Mouse (Mus musculus): Measurements from ENCODE around the gene Inf2. TPM values are rescaled to one million over a fixed set of nuclear protein-coding genes. Genes with fewer than 3 reads are reported as not detected.
A peak's percentile ranks its signal among the peaks of the same experiment; 100 is the strongest.

Gene Inf2
- polyA plus RNA-seq, 1 experiment from 2014 or later: 2.7 TPM

DNA sequence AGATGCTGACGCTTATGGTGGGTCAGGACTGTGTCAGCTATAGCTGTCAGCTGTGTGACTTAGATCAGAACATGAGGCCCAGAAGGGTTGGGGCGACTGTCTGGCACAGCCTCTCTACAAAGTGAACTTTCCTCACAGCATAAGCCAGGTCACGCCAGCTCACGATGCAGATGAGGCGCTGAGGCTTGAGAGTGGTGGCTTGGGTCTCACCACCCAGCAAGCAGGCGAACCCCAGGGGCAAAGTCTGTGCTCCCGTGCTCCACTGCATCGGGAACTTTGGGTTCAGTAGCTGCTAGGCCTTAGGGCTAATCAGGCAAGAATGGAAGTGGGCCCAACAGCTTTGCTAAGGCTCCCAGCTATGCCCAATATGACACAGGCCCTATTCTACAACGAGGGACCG is 20.4 kb downstream of the Inf2 start:
- H3K4me2 ChIP-seq (ENCODE audit: low read depth, low read length): no peak overlapping the region
- H3K4me1 ChIP-seq (ENCODE audit: control insufficient read depth, low read depth, low read length): no peaks in the 10 kb centered on the region
- H3K36me3 ChIP-seq (ENCODE audit: control insufficient read depth, insufficient read depth): no peaks in the 10 kb centered on the region; the same call in 1 of the 2 replicates
- no peaks in the 10 kb centered on the region for H3K9me3 ChIP-seq (replicated peaks; ENCODE audit: control insufficient read depth, low read length)
- no peak overlapping the region for H3K9ac ChIP-seq (ENCODE audit: low read depth, low read length)
- H3K27me3 ChIP-seq (ENCODE audit: control insufficient read depth, insufficient read depth, low read depth, low read length): no peaks in the 10 kb centered on the region
- no peak overlapping the region for H3K4me3 ChIP-seq (ENCODE audit: low read depth, low read length)
- no peak overlapping the region for H3K27ac ChIP-seq (ENCODE audit: low read length)
- no peak for ATAC-seq (ENCODE audit: low read depth)
- 70% methylated on average over 10 of the region's 10 CpGs for WGBS (ENCODE audit: insufficient replicate concordance)

DNA sequence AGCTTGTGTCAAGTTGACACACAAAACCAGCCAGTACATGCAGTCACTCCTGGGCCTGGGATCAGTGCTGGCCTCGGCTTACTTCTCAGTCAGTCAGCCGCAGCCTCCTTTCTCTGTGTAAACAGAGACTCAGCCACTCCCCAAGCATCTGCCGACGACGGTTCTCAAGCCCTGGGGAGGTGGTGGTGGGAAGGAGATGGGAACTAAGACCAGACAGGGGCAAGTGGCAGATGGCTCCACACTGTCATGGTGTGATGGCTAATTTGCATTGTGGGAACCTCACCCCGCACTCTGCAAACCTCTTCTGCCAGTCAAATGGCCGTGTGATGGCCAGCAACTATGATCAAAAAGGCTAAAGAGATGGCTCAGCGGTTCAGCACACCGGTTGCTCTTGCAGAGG is 28.1 kb downstream of the Inf2 start:
- peaks cover 16% of the 10 kb centered on the region for H3K27me3 ChIP-seq (ENCODE audit: control insufficient read depth, insufficient read depth, low read depth, low read length)
- H3K27ac ChIP-seq (ENCODE audit: low read length): peak overlapping the region; percentile 19; the same call in 1 of the 2 replicates
- ATAC-seq (ENCODE audit: low read depth): no peak
- H3K9me3 ChIP-seq (replicated peaks; ENCODE audit: control insufficient read depth, low read length): no peaks in the 10 kb centered on the region
- H3K36me3 ChIP-seq (ENCODE audit: control insufficient read depth, insufficient read depth): no peaks in the 10 kb centered on the region
- no peak overlapping the region for H3K4me3 ChIP-seq (ENCODE audit: low read depth, low read length)
- H3K9ac ChIP-seq (ENCODE audit: low read depth, low read length): no peak overlapping the region
- H3K4me1 ChIP-seq (ENCODE audit: control insufficient read depth, low read depth, low read length): peaks cover 11% of the 10 kb centered on the region
- WGBS (ENCODE audit: insufficient replicate concordance): 56% methylated on average over 9 of the region's 9 CpGs
- no peak overlapping the region for H3K4me2 ChIP-seq (ENCODE audit: low read depth, low read length)

DNA sequence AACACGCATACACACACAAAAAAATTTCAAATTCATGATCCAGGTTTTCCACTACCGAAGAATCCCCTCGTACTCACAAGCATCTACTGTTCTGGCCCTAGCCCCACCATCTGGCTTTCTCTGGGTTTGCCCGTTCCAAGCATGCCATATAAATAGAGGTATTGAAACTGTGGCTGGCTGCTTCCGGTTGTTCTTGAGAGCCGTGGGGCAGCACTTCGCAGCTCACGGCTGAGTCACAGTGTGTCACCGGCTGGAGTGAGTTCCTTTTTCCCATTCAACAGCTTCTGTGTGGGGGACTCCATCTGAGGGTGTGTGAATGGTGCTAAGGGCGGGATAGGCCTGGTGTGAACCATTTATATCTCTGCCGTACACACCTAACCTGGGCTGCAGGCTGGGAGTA is 28.6 kb downstream of the Inf2 start:
- peak overlapping the region; percentile 50 for H3K27ac ChIP-seq (ENCODE audit: low read length)
- H3K27me3 ChIP-seq (ENCODE audit: control insufficient read depth, insufficient read depth, low read depth, low read length): peaks cover 16% of the 10 kb centered on the region
- WGBS (ENCODE audit: insufficient replicate concordance): 38% methylated on average over 11 of the region's 11 CpGs
- H3K9ac ChIP-seq (ENCODE audit: low read depth, low read length): no peak overlapping the region
- peak; percentile 9; the same call in 1 of the 2 replicates for ATAC-seq (ENCODE audit: low read depth)
- no peaks in the 10 kb centered on the region for H3K36me3 ChIP-seq (ENCODE audit: control insufficient read depth, insufficient read depth)
- H3K4me2 ChIP-seq (ENCODE audit: low read depth, low read length): no peak overlapping the region
- H3K4me1 ChIP-seq (ENCODE audit: control insufficient read depth, low read depth, low read length): peaks cover 11% of the 10 kb centered on the region
- no peak overlapping the region for H3K4me3 ChIP-seq (ENCODE audit: low read depth, low read length)
- no peaks in the 10 kb centered on the region for H3K9me3 ChIP-seq (replicated peaks; ENCODE audit: control insufficient read depth, low read length)

DNA sequence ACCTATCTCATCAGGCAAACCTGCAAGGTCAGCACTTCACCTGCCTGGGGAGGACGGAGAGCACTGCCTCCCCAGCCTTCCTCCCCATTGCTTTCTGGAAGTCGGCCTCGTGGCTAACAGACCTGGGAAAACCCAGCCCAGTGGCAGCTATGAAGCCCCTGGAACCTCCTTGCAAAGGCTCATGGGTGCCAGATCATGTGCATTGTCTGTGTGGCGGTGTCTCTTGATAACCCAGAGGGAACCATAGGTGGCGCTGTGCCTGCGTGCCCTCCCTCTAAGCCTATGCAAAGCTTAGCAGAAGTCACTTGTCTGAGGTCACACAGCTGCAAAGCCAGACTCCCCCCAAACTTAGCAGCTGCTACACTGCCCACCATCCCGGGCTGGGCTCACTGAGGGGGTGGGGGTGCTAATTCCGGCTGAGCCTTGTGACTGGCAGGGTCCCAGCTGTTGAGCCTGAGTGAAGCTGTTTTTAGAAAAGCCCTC is 29.4 kb downstream of the Inf2 start:
- Histone ChIP-seq H3K4me3 (ENCODE audit: low read depth, low read length) (no peak overlapping the region), H3K9me3 (replicated peaks; ENCODE audit: control insufficient read depth, low read length) (no peaks in the 10 kb centered on the region), H3K27ac (ENCODE audit: low read length) (peak overlapping the region; percentile 50; the same call in 1 of the 2 replicates), H3K4me1 (ENCODE audit: control insufficient read depth, low read depth, low read length) (peaks cover 11% of the 10 kb centered on the region), H3K27me3 (ENCODE audit: control insufficient read depth, insufficient read depth, low read depth, low read length) (peaks cover 16% of the 10 kb centered on the region), H3K4me2 (ENCODE audit: low read depth, low read length) (no peak overlapping the region), H3K9ac (ENCODE audit: low read depth, low read length) (no peak overlapping the region), H3K36me3 (ENCODE audit: control insufficient read depth, insufficient read depth) (no peaks in the 10 kb centered on the region)
- WGBS (ENCODE audit: insufficient replicate concordance): 7% methylated on average over 8 of the region's 8 CpGs
- peak; percentile 30 for ATAC-seq (ENCODE audit: low read depth)

DNA sequence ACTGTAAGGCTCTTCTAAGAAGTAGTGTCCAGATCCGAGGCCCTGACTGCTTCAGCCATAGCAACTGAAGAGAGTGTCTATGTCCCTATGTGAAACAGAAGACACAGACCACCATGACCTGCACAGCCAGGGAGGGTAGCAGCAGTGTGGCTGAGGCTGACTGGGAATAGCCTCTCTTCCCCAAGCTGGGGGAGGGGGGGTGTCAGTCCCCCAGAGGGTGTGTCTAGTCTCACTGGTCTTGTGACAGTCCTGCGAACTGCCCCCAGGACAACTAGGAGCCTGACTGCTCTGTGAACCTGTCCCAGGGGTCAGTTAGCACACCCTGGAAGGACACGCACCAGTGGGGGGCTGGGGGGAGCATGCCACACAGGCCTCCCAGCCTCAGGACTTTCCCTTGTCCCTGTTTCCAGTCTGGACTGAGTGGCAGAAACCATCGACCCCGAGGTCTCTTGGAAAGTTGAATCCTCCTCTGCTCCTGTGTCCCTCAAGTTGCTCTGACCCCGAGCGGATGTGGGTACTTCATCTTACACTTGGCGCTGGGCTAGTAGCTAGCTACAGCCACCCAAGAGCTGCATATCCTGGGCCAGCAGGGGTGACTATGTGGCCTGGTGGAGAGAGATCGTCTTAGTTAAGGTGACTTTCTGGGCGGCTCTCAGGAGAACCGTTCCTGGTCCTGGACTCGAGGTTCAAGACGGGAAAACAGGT is 30.5 kb downstream of the Inf2 start:
- H3K27ac ChIP-seq (ENCODE audit: low read length): peak overlapping the region; percentile 61

DNA sequence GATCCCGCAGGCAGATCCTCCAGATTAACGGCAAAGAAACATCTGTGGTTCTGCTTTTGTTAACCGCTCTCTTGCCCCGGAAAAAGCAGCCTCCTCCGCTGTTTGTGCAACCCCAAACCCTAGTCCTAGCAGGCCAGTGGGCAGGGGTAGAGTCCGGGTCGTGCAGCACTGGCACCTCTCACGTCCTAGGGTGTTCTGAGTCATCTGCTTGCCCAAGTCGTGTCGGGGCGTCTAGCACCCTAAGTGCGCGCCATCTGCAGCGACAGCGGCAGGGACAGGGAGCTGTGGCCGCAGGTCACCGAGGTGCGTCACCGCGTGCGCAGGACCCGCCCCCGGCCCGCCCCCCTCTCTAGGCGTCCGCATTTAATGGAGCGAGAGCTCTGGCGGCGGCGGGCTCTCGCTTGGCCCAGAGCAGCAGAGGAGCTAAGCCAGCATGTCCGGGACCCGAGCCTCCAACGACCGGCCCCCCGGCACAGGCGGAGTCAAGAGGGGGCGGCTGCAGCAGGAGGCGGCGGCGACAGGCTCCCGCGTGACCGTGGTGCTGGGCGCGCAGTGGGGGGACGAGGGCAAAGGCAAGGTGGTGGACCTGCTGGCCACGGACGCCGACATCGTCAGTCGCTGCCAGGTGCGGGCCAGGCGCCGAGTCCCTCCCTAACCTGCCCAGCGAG is 31.2 kb downstream of the Inf2 start, which contains the start of gene Adssl1:
TSS of gene Adssl1 (plus strand) at position 360 of the 668 bp plus-strand sequence.
- Histone ChIP-seq H3K9ac (ENCODE audit: low read depth, low read length) (peak within 1 kb of the TSS; percentile 68), H3K9me3 (replicated peaks; ENCODE audit: control insufficient read depth, low read length) (no peaks in the 10 kb centered on the region), H3K4me3 (ENCODE audit: low read depth, low read length) (peak within 1 kb of the TSS; percentile 60), H3K36me3 (ENCODE audit: control insufficient read depth, insufficient read depth) (no peaks in the 10 kb centered on the region), H3K4me1 (ENCODE audit: control insufficient read depth, low read depth, low read length) (peaks cover 11% of the 10 kb centered on the region), H3K27ac (ENCODE audit: low read length) (peak within 1 kb of the TSS; percentile 61), H3K27me3 (ENCODE audit: control insufficient read depth, insufficient read depth, low read depth, low read length) (peaks cover 16% of the 10 kb centered on the region), H3K4me2 (ENCODE audit: low read depth, low read length) (peak within 1 kb of the TSS; percentile 76)
- under 1% methylated on average over 55 of the region's 56 CpGs for WGBS (ENCODE audit: insufficient replicate concordance)
- ATAC-seq (ENCODE audit: low read depth): peak; percentile 73

More for the DNA sequence above, 30.5 kb downstream of the Inf2 start:
- peak overlapping the region; percentile 60 for H3K4me3 ChIP-seq (ENCODE audit: low read depth, low read length)
- 17% methylated on average over 13 of the region's 13 CpGs for WGBS (ENCODE audit: insufficient replicate concordance)
- peaks cover 11% of the 10 kb centered on the region for H3K4me1 ChIP-seq (ENCODE audit: control insufficient read depth, low read depth, low read length)
- peak overlapping the region; percentile 76 for H3K4me2 ChIP-seq (ENCODE audit: low read depth, low read length)
- H3K27me3 ChIP-seq (ENCODE audit: control insufficient read depth, insufficient read depth, low read depth, low read length): peaks cover 16% of the 10 kb centered on the region
- H3K36me3 ChIP-seq (ENCODE audit: control insufficient read depth, insufficient read depth): no peaks in the 10 kb centered on the region
- H3K9me3 ChIP-seq (replicated peaks; ENCODE audit: control insufficient read depth, low read length): no peaks in the 10 kb centered on the region
- ATAC-seq (ENCODE audit: low read depth): no peak
- H3K9ac ChIP-seq (ENCODE audit: low read depth, low read length): peak overlapping the region; percentile 68

DNA sequence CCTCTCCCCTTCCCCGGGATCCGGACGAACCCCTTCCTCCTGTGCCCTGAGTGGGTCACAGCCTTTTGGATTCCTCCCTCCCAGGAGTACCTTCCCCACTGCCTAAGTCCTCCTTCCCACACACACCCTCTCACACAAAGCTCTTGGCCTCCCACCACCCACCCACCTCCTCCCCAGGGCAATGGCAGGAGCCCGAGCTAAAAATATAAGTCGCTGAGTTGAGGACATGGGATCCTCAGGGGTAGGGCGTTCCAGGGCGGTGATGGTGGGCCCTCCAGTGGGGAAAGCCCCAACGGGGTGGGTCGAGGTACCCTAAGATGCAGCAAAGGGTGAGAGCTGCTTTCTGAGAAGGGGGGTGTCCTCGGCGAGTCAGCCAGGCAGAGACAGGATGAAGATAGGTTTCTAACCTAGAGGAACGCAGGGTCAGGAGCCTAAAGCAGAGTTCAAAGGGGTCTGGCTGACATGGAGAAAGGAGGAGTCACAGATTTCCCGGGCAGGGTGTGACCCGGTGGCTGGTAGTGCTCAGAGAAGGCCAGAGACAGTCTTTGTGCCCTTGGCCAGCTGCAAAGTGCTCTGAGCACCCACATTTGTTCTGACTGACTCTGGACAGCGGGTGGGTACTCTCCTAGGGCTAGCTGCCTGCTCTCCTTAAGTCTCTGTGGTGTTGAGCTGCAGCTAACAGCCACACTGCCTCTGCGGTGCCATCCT is 31.9 kb downstream of the Inf2 start:
- H3K36me3 ChIP-seq (ENCODE audit: control insufficient read depth, insufficient read depth): no peaks in the 10 kb centered on the region
- H3K4me3 ChIP-seq (ENCODE audit: low read depth, low read length): peak overlapping the region; percentile 60
- WGBS (ENCODE audit: insufficient replicate concordance): 12% methylated on average over 15 of the region's 16 CpGs
- no peaks in the 10 kb centered on the region for H3K9me3 ChIP-seq (replicated peaks; ENCODE audit: control insufficient read depth, low read length)
- ATAC-seq (ENCODE audit: low read depth): no peak
- H3K27ac ChIP-seq (ENCODE audit: low read length): peak overlapping the region; percentile 61
- H3K9ac ChIP-seq (ENCODE audit: low read depth, low read length): peak overlapping the region; percentile 68
- peaks cover 16% of the 10 kb centered on the region for H3K27me3 ChIP-seq (ENCODE audit: control insufficient read depth, insufficient read depth, low read depth, low read length)
- peaks cover 11% of the 10 kb centered on the region for H3K4me1 ChIP-seq (ENCODE audit: control insufficient read depth, low read depth, low read length)
- peak overlapping the region; percentile 76 for H3K4me2 ChIP-seq (ENCODE audit: low read depth, low read length)

DNA sequence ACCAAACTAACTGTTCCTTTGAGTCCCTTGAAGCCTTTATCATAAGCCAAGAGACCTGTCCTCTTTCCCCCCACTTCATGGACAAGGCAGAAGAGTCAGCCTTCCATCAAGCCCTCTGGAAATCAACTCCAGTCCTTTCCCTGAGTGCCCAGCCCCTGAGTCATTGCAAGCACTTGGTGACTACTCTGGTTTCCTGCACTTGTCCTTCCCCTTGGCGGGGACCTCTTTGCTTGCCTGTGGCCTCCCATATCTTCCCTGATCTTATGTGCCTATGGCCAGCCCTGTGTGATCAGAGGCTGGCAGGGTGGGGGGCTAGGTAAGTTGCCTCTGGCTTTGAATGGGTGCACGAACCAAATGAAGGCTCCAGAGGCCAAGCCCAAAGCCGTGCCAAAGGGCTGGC is 33.3 kb downstream of the Inf2 start:
- H3K4me1 ChIP-seq (ENCODE audit: control insufficient read depth, low read depth, low read length): peaks cover 11% of the 10 kb centered on the region
- no peak for ATAC-seq (ENCODE audit: low read depth)
- no peaks in the 10 kb centered on the region for H3K9me3 ChIP-seq (replicated peaks; ENCODE audit: control insufficient read depth, low read length)
- H3K27me3 ChIP-seq (ENCODE audit: control insufficient read depth, insufficient read depth, low read depth, low read length): peaks cover 16% of the 10 kb centered on the region
- no peak overlapping the region for H3K27ac ChIP-seq (ENCODE audit: low read length)
- no peaks in the 10 kb centered on the region for H3K36me3 ChIP-seq (ENCODE audit: control insufficient read depth, insufficient read depth)
- H3K9ac ChIP-seq (ENCODE audit: low read depth, low read length): no peak overlapping the region
- H3K4me2 ChIP-seq (ENCODE audit: low read depth, low read length): 0 out of 2 replicates have a peak overlapping the region, but pooled peaks have one; percentile 3
- no peak overlapping the region for H3K4me3 ChIP-seq (ENCODE audit: low read depth, low read length)
- 46% methylated on average over 3 of the region's 3 CpGs for WGBS (ENCODE audit: insufficient replicate concordance)
